Mouse (Mus musculus): ENCODE results near the gene Palm2. TPM values are rescaled to one million over a fixed set of nuclear protein-coding genes. Genes with fewer than 3 reads are reported as not detected.
A peak's percentile ranks its signal among the peaks of the same experiment; 100 is the strongest.

The Palm2 gene
- total RNA-seq, 1 experiment from 2014 or later, result 36.0 TPM

- no peak for DNase-seq
Measured at GRCm38 (mm10) chr4:57715849-57716248, 281.8 kb downstream of the Palm2 start.

GRCm38 (mm10) chr4:57716735-57717134, 282.7 kb downstream of the Palm2 start:
- no peak for DNase-seq

- no peak for DNase-seq
Measured at GRCm38 (mm10) chr4:57717354-57717753, 283.3 kb downstream of the Palm2 start, which contains the start of gene Akap2. Gene Akap2 (plus strand): TSS chr4:57717657.

GRCm38 (mm10) chr4:57719370-57719769, 285.3 kb downstream of the Palm2 start:
- no peak for DNase-seq

GRCm38 (mm10) chr4:57720869-57721361, 286.9 kb downstream of the Palm2 start:
- DNase-seq, result no peak

- DNase-seq, result no peak
Measured at GRCm38 (mm10) chr4:57722296-57722695, 288.2 kb downstream of the Palm2 start.

- peak; percentile 21 for DNase-seq
Measured at GRCm38 (mm10) chr4:57723659-57724058, 289.6 kb downstream of the Palm2 start.

- no peak for DNase-seq
Measured at GRCm38 (mm10) chr4:57725569-57725968, 291.5 kb downstream of the Palm2 start.

GRCm38 (mm10) chr4:57728611-57729183, 294.6 kb downstream of the Palm2 start:
- DNase-seq, result peak; percentile 52

- DNase-seq, result no peak
Measured at GRCm38 (mm10) chr4:57730047-57730446, 296.0 kb downstream of the Palm2 start.

- peak; percentile 50 for DNase-seq
Measured at GRCm38 (mm10) chr4:57730801-57731598, 297.0 kb downstream of the Palm2 start.

- DNase-seq, result no peak
Measured at GRCm38 (mm10) chr4:57732351-57732750, 298.3 kb downstream of the Palm2 start.

GRCm38 (mm10) chr4:57733445-57733844, 299.4 kb downstream of the Palm2 start:
- peak; percentile 71 for DNase-seq

GRCm38 (mm10) chr4:57735426-57735825, 301.4 kb downstream of the Palm2 start:
- peak; percentile 75 for DNase-seq

GRCm38 (mm10) chr4:57738856-57739552, 305.0 kb downstream of the Palm2 start:
- DNase-seq, result peak; percentile 69

GRCm38 (mm10) chr4:57743325-57743929, 309.4 kb downstream of the Palm2 start:
- DNase-seq, result no peak

GRCm38 (mm10) chr4:57750651-57751050, 316.6 kb downstream of the Palm2 start:
- DNase-seq, result no peak

- DNase-seq, result no peak
Measured at GRCm38 (mm10) chr4:57751054-57751453, 317.0 kb downstream of the Palm2 start.

GRCm38 (mm10) chr4:57751566-57751965, 317.5 kb downstream of the Palm2 start:
- peak; percentile 69 for DNase-seq

GRCm38 (mm10) chr4:57755085-57755484, 321.0 kb downstream of the Palm2 start:
- no peak for DNase-seq

GRCm38 (mm10) chr4:57757997-57758396, 323.9 kb downstream of the Palm2 start:
- DNase-seq, result peak; percentile 27
